8 mouse cellular contexts compared by ENCODE assay signal in the genomic region with DNA sequence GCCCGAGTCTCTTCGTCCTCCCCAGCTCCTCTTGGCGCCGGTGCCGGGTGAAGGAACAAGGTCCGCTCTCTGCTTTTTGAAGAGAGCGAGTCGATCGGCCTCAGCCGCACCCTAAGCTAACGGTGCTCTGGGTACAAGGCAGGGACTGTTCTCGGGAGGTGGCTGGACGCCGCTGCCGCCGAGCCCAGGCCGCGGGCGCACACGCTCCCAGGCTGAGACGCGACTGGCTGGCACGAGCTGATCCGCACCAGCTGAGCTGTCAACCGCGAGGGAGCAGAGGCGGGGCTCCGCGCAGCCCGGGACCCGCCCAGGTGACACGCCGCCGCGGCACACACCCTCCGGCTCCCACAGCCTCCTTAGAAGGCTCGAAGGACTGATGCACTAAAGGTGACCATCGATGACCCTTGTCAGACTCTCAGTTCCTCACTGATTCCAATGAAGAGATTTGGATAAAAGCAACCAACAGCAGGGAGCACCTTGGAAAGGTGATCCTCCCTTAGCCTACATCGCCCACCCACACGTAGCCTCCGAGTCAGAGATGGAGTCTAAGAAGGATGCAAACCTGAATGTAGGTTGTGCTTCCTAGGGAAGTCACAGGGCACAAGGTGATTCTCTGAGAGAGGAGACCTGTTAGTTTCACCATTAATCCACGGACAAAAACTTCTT. TPM values are rescaled to one million over a fixed set of nuclear protein-coding genes. Genes with fewer than 3 reads are reported as not detected.
DNase-seq lines count a peak whose midpoint lies in the region; ATAC-seq and TF ChIP-seq lines count a peak whose summit lies in the region.

No protein-coding gene starts in this region.

- peaks cover 30% of the 10 kb centered on the region for H3K27me3 ChIP-seq in embryonic facial prominence, embryonic 12.5 days
- H3K27me3 ChIP-seq in intestine, postnatal 0 days (replicated peaks; ENCODE audit: control insufficient read depth, insufficient read depth, low read length): peaks cover 9% of the 10 kb centered on the region; the same call in 1 of the 2 replicates
- H3K27me3 ChIP-seq in limb, embryonic 11.5 days (ENCODE audit: control insufficient read depth, insufficient read depth, low read length): peaks cover 20% of the 10 kb centered on the region
- H3K27me3 ChIP-seq in midbrain, embryonic 12.5 days: peaks cover 38% of the 10 kb centered on the region

- no peaks in the 10 kb centered on the region for H3K36me3 ChIP-seq in embryonic facial prominence, embryonic 12.5 days
- no peaks in the 10 kb centered on the region for H3K36me3 ChIP-seq in intestine, postnatal 0 days (ENCODE audit: control insufficient read depth, insufficient read depth)
- no peaks in the 10 kb centered on the region for H3K36me3 ChIP-seq in limb, embryonic 11.5 days (ENCODE audit: control insufficient read depth, insufficient read depth, low read length)
- H3K36me3 ChIP-seq in midbrain, embryonic 12.5 days: no peaks in the 10 kb centered on the region

- TF ChIP-seq CTCF in intestine, postnatal 0 days (IDR thresholded peaks at IDR 0.05; ENCODE audit: low read depth): no peak

- H3K4me3 ChIP-seq in embryonic facial prominence, embryonic 12.5 days: peak overlapping the region; percentile 52
- H3K4me3 ChIP-seq in intestine, postnatal 0 days (ENCODE audit: low read depth, low read length): peak overlapping the region; percentile 46
- H3K4me3 ChIP-seq in limb, embryonic 11.5 days (ENCODE audit: low read depth, low read length): peak overlapping the region; percentile 35
- H3K4me3 ChIP-seq in midbrain, embryonic 12.5 days: peak overlapping the region; percentile 52

- H3K9ac ChIP-seq in embryonic facial prominence, embryonic 12.5 days: peak overlapping the region; percentile 53
- H3K9ac ChIP-seq in intestine, postnatal 0 days (ENCODE audit: low read depth, low read length): peak overlapping the region; percentile 51
- H3K9ac ChIP-seq in limb, embryonic 11.5 days (ENCODE audit: low read length): peak overlapping the region; percentile 31; the same call in 1 of the 2 replicates
- H3K9ac ChIP-seq in midbrain, embryonic 12.5 days (replicated peaks): peak overlapping the region; percentile 59

- peak overlapping the region; percentile 98 for H3K4me2 ChIP-seq in embryonic facial prominence, embryonic 12.5 days (replicated peaks)
- peak overlapping the region; percentile 92 for H3K4me2 ChIP-seq in intestine, postnatal 0 days (replicated peaks; ENCODE audit: low read depth)
- H3K4me2 ChIP-seq in limb, embryonic 11.5 days (ENCODE audit: low read depth, severe bottlenecking): peak overlapping the region; percentile 84
- peak overlapping the region; percentile 96 for H3K4me2 ChIP-seq in midbrain, embryonic 12.5 days (replicated peaks)

- H3K4me1 ChIP-seq in embryonic facial prominence, embryonic 12.5 days: peaks cover 8% of the 10 kb centered on the region; the same call in 1 of the 2 replicates
- no peaks in the 10 kb centered on the region for H3K4me1 ChIP-seq in intestine, postnatal 0 days (replicated peaks; ENCODE audit: control insufficient read depth, insufficient read depth, low read length)
- H3K4me1 ChIP-seq in limb, embryonic 11.5 days (ENCODE audit: control insufficient read depth, insufficient read depth, low read length): peaks cover 5% of the 10 kb centered on the region; the same call in 1 of the 2 replicates
- H3K4me1 ChIP-seq in midbrain, embryonic 12.5 days: peaks cover 15% of the 10 kb centered on the region

- 4% methylated on average over 42 of the region's 42 CpGs for WGBS in embryonic facial prominence, embryonic 12.5 days
- 4% methylated on average over 42 of the region's 42 CpGs for WGBS in intestine, postnatal 0 days
- WGBS in limb, embryonic 11.5 days: 3% methylated on average over 42 of the region's 42 CpGs
- 4% methylated on average over 42 of the region's 42 CpGs for WGBS in midbrain, embryonic 12.5 days

- peak; percentile 72 for DNase-seq in layer of hippocampus, adult 11-12 months (ENCODE audit: low spot score)
- no peak for DNase-seq in layer of hippocampus, adult 9-10 months (ENCODE audit: low spot score)
- DNase-seq in heart, adult 11 months: peak; percentile 97
- peak; percentile 60 for DNase-seq in limb, embryonic 11.5 days (ENCODE audit: low spot score)
- peak; percentile 22 to 41 for DNase-seq in spleen, adult 18-20 months

- H3K9me3 ChIP-seq in embryonic facial prominence, embryonic 12.5 days: no peaks in the 10 kb centered on the region
- H3K9me3 ChIP-seq in intestine, postnatal 0 days (ENCODE audit: control insufficient read depth): no peaks in the 10 kb centered on the region
- H3K9me3 ChIP-seq in limb, embryonic 11.5 days (ENCODE audit: control insufficient read depth, low read length): no peaks in the 10 kb centered on the region
- H3K9me3 ChIP-seq in midbrain, embryonic 12.5 days: no peaks in the 10 kb centered on the region

- ATAC-seq in embryonic facial prominence, embryonic 12.5 days (ENCODE audit: insufficient number of reproducible peaks, insufficient read depth, low FRiP score, low TSS enrichment): peak; percentile 76
- ATAC-seq in intestine, postnatal 0 days: peak; percentile 87
- ATAC-seq in limb, embryonic 11.5 days (ENCODE audit: insufficient number of reproducible peaks, low FRiP score, low TSS enrichment, low read depth): no peak
- ATAC-seq in midbrain, embryonic 12.5 days (ENCODE audit: low FRiP score, low read depth): peak; percentile 90

- no peak overlapping the region for H3K27ac ChIP-seq in embryonic facial prominence, embryonic 12.5 days
- H3K27ac ChIP-seq in intestine, postnatal 0 days (ENCODE audit: low read depth, low read length): no peak overlapping the region
- H3K27ac ChIP-seq in limb, embryonic 11.5 days (replicated peaks; ENCODE audit: low read depth, low read length): no peak overlapping the region
- H3K27ac ChIP-seq in midbrain, embryonic 12.5 days (replicated peaks): no peak overlapping the region

RNA-seq across cellular contexts. Expression of a gene that starts 20.4 kb away (rescaled TPM):
- 32.4 and 34.9 TPM in 2 replicates for polyA plus RNA-seq in embryonic facial prominence, embryonic 12.5 days (2016; fragmentation: Nextera tagmentation; extraction: Ambion mirVana)
- 10.0 and 12.4 TPM in 2 replicates for polyA plus RNA-seq in intestine, postnatal 0 days (2015; fragmentation: Nextera tagmentation; extraction: Ambion mirVana)
- 23.3 and 29.2 TPM in 2 replicates for polyA plus RNA-seq in limb, embryonic 11.5 days (2014; fragmentation: Nextera tagmentation; extraction: Ambion mirVana)
- 38.1 and 39.9 TPM in 2 replicates for polyA plus RNA-seq in midbrain, embryonic 12.5 days (2016; fragmentation: Nextera tagmentation; extraction: Ambion mirVana)

RNA-seq across cellular contexts. Expression of a gene that starts 32.8 kb away (rescaled TPM):
- polyA plus RNA-seq in embryonic facial prominence, embryonic 12.5 days (2016; fragmentation: Nextera tagmentation; extraction: Ambion mirVana): 128 and 129 TPM in 2 replicates
- polyA plus RNA-seq in intestine, postnatal 0 days (2015; fragmentation: Nextera tagmentation; extraction: Ambion mirVana): 226 and 228 TPM in 2 replicates
- 153 TPM in 2 replicates for polyA plus RNA-seq in limb, embryonic 11.5 days (2014; fragmentation: Nextera tagmentation; extraction: Ambion mirVana)
- 98.7 and 101 TPM in 2 replicates for polyA plus RNA-seq in midbrain, embryonic 12.5 days (2016; fragmentation: Nextera tagmentation; extraction: Ambion mirVana)
